Mouse (Mus musculus) left cerebral cortex, postnatal 25 days (tissue): Measurements from ENCODE around the gene Fbxo30. TPM values are rescaled to one million over a fixed set of nuclear protein-coding genes. Genes with fewer than 3 reads are reported as not detected.
"Not testable (repeated sequence)": the region's sequence is repeated elsewhere in the genome, so short reads cannot be mapped to it uniquely, and the experiment has no call there.

ENCODE experiments used
- DNase-seq, 2 experiments: peaks; one replicate each; pipeline ENCODE4 v3.0.0; 2022; ENCODE audit warnings: low spot score in 2 of 2, mixed read lengths in 1 of 2
- intact Hi-C: fragments of 180-260 bp; cut with DNase I; formaldehyde crosslinking; loops from one replicate; pipeline ENCODE4 v1.15.1; 2025
- total RNA-seq, 2 experiments: library from RNA; stranded (reverse); gene quantifications; 2 replicates each; pipeline ENCODE4 v1.2.3; 2021

Gene Fbxo30
- total RNA-seq: 1 to 10 TPM; 8.6 to 9.9 TPM

DNA sequence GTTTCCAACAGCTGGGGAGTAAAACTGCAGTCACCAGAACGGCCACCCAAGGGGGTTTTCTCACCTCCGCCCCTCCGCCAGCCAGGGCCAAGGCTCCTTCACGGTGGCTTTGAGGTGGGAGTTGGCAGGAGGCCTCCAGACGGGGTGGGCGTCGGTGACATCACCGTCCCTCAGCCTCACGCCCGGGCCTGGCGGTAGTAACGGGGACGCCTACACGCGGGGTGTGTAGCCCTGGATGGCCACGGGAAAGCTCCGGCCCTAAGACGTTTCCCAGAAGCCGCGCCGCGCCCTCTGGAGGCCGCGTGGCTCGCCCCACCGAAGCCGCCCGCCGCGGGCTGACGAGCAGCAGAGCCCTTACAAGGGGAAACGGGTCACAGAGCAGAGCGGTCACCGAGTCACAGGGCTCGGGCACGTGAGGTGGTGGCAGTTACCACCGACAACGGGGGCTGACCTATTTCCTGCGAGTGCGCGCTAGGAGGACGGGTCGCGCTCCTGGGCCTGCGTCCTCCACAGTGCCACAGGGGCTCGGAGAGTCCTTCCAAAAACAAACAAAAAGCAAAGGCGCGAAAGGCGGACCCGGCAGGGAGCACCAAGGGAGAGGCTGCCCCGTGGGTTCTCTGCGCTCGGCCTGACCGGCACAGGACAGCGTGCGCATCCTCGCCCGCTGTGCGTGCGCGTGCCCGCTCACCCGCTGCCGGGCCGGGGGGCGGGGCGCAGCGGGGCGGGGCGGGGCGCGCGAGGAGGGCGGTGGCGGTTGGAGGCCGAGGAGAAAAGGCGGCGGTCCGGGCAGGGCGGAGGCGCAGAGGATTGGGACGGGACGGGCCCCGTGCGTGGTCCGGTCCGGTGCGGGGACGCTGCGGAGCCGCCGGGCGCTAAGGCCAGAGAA is at the start of gene Fbxo30:
Fbxo30 (plus strand) TSS at position 753 of the 886 bp plus-strand sequence.
- intact Hi-C loops: loop anchor here (1.0 to 5.0 kb wide), 3 partner anchors 62 to 132 kb away; partner anchors contain the start of genes Epm2a and Shprh
- DNase-seq: peak; percentile 85 to 90

DNA sequence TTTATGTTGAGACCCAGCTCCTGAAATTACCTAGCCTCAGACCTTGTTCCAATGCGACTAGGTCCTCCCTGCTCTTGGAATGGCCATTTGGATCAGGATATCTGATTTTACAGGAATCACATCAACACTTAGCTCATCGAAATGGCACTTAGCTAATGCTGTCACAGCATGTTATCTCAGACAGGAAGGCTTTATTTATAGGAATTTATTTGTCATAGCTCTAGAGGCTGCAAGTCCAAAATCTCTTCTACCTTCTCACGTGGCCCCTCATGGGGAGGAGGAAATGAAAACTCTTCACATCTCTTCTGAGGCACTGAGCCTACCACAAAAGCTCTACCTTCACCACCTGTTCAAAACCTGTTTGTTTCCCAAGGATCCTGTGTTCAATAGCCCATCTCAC is 47.9 kb upstream of the Fbxo30 start:
- DNase-seq: no peak
- intact Hi-C loops: no loop called here

GRCm38 (mm10) chr10:11242988-11243387 is 38.1 kb upstream of the Fbxo30 start:
- DNase-seq, intact Hi-C loops: not testable (repeated sequence)

DNA sequence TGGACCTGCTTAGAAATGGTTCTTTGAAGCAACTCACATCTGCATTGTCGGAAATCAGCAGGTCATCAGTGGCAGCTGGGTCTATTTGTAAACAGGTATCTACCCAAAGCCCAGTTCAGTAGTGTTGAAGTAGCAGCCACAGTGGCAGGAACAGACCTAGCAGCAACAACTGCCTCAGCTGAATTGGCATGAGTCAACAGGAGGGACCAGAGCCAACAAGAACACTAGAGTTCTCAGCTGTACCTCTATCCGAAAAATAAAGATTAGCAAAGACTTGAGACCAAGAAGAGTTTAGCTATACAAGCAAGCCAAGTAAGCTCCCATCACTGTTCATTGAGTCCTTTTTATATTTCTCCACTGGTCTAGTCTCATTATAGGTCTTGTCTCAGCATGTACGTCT is 32.9 kb upstream of the Fbxo30 start:
- DNase-seq: no peak
- intact Hi-C loops: no loop called here

DNA sequence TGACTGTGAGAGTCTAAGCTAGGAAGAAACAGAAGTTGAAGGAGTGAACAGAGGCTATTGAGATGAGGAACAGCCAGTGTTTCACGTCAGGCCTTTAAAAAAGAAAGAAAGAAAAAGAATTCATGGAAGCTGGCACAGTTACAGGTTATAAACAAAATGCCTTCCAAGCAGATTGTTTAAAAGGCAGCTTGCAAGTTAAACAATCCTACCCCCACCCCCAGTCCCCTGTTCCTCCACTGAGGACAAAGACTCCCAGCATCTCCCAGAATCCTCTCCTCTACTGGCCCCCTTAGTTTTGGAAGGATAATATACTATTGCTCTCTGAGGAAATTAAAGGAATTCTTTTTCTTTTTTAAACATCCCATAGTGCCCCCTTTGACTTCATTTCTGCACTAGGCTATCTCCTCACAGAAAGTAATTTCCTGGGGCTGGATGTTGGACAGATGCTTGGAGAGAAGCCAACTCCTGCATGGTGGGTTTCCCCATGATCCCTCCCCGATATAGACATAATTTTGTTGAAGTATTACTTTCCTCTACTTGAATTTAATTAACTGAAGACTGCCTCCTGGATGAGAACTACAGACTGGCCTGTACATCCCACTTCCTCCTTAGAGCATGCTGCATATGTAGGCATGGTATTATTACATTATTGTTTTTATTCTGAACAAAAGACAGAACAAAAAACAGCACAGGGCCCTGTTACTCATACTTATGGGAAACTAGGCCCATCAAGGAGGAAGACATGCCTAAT is 30.7 kb upstream of the Fbxo30 start:
- no peak for DNase-seq
- intact Hi-C loops: no loop called here

DNA sequence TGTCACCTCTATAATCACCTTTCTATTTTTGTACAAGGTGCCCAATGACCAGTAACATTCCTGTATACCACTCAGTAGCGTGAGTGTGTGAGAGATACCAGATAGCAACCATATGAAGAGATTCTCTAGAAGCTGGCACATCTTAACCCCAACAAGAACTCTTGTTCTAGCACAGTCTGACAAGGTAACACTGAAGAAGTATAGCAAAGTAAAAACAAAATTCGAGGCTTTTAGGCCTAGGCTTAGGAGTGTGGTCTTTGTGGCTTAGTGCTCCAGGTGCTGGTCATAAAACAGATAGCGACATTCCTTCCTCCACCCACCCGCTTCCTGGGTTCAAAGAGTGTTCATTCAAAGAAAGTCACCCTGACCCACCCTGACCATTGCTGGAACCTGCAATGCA is 27.5 kb upstream of the Fbxo30 start:
- intact Hi-C loops, DNase-seq: not testable (repeated sequence)

- no peak for DNase-seq
- intact Hi-C loops: no loop called here
Measured at GRCm38 (mm10) chr10:11260119-11260518, 21.0 kb upstream of the Fbxo30 start.

DNA sequence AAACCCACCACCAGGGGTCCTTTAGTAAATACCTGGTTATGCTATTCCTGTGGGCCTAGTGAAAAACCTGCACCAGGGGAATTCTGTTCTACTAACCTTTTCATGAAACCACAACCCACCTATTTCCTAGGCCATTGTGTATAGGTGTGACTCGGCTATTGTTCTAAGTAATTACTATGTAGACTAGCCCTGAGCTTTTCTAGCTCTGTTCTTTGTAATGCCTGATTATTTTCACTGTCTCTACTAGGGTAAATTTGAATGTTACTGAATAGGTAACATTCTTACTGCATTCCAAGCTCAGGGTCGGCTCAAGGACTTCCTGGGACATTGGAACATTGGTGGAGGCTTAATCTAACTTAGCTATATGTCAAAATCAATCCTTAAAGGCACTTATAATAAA is 18.8 kb upstream of the Fbxo30 start:
- intact Hi-C loops, DNase-seq: not testable (repeated sequence)

DNA sequence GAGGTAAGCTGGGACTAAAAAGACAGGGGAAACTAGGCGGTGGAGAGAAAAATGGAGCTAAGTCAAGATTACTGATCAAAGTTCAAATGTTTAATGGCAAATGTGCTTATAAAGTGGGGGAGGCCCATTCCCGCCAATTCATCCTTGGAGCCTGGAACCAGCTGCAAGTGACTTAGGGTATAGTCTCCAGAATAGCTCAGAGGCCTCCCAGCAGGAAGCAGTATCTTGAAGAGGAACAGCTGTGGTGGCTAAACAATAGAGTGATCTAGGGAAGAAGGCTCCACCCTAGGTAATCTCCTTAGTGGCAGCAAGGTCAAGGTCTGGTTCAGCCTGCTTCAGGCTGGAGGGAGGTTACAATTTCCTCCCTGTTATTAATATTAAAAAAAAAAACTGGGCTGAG is 17.3 kb upstream of the Fbxo30 start:
- intact Hi-C loops, DNase-seq: not testable (repeated sequence)

DNA sequence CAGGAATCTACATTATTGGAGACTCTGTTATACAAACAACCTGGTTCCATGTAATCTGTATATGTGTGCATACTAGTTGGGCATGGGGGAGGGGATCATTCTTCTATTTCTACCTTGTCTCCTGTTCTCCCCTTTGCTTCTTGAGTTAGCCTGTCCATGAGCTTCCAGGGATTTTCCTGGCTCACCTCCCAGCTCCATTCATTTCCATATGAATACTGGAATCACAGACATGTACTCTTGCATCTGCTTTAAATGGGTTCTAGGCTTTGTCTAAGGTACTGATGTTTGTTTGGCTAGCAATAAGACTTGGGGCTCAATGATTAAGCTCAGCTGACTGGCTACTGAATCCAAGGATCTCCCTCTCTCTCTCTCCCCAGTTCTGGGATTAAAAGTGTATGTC is 12.0 kb upstream of the Fbxo30 start:
- intact Hi-C loops: no loop called here
- no peak for DNase-seq

DNA sequence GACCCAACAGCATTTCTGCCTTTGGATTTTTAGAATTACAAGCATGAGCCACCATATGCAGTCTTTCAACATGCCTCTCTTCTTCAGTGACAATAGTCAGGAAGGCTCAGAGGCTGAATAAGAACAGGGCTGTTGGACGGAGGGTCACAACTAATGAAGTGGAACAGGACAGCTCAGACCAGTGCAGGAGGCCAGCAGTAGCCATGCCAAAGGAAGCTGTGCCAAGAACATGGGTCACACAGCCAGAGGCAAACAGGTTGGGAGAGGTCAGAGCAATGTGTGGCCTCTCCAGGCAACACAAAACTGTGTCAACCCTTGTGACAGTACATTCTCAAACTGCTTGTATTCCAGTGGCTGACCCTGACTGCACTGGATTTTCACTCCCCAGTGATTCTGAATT is 6.7 kb upstream of the Fbxo30 start:
- DNase-seq: no peak

GRCm38 (mm10) chr10:11280235-11280577 is 924 bp upstream of the Fbxo30 start:
- intact Hi-C loops: loop anchor here (1.0 to 5.0 kb wide), 3 partner anchors 63 to 131 kb away; partner anchors contain the start of genes Epm2a and Shprh
- DNase-seq: no peak

More for the DNA sequence above, 6.7 kb upstream of the Fbxo30 start:
- intact Hi-C loops: loop anchor here (5.0 kb wide), 1 partner anchor 47 kb away; no protein-coding TSS in a partner anchor

DNA sequence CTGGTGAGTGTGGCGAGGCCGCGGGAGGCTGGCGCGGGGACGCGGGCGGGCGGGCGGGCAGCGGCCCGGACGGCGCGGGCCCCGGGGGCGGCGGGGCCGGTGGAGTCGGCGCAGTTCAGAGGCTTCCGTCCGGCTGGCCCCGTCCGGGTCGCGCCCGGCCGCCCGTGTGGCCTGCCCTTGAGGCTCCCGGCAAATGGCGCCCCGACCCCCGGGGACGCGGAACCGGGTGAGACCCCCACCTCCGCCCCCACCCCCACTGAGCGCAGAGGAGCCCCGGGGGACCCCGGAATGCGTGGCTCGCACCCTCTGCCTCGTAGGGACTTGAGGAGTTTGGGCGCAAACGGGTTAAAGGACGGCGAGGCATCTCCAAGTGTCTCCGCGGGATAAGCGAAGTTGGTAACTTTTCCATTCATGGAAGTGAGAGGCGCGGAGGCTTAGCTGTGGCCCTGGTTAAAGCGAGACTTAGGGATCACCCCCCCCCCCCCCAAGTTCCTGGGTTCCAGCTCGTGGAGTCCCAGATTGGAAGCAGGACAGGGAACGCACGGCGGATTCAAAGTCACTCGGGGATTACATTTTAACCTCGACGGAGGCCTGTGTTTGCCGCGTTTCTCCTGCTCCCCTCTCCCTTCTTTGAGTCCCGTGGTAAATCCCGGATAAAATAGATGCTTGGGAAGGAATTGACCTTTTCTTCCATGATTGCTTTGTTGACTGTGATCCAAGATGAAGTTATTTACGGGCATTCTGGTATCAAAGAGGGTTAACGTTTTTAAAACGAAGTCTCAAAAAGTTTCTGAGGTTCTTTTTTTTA is 572 bp downstream of the Fbxo30 start:
- DNase-seq: peak; percentile 18 to 26
- intact Hi-C loops: loop anchor here (2.0 to 5.0 kb wide), 2 partner anchors 69 to 133 kb away; partner anchors contain the start of gene Shprh

- intact Hi-C loops: loop anchor here (5.0 kb wide), 1 partner anchor 70 kb away; no protein-coding TSS in a partner anchor
Measured at GRCm38 (mm10) chr10:11282306-11282631, 1.1 kb downstream of the Fbxo30 start.

GRCm38 (mm10) chr10:11298418-11298817 is 17.3 kb downstream of the Fbxo30 start:
- intact Hi-C loops: no loop called here
- DNase-seq: no peak

More at GRCm38 (mm10) chr10:11282306-11282631, 1.1 kb downstream of the Fbxo30 start:
- DNase-seq: no peak

DNA sequence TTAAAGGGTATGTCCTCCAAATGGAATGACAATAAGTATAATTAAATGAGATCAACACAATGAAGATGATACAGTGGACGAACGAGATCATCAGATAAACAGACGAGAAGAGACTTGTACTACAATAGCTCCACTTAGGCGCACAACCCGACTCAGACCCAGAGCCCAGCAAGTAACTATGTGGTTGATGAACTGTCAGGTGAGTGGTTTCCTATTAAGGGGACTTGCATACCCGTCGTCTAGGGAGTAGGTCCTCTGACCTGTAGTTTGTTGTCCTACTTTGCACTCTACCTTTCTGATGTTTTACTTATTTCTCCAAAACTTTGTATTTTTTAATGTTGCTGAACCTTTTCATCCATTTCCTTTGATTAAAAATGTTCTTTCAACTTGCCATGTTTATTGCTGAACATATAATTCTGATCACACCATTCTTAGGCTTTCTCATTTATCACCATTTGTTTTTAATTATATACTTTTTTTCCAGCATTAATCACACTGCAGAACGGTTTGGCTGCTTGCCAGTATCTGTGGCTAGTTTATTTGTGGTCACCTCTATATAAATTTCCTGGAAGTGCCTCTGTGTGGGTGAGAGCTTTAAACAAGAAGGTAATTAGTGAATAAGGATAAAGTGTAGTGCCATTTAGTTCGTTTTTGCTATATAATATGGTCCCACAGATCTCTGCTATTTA is 24.4 kb downstream of the Fbxo30 start:
- intact Hi-C loops: no loop called here
- no peak for DNase-seq

- intact Hi-C loops: no loop called here
- DNase-seq: no peak
Measured at GRCm38 (mm10) chr10:11306054-11306367, 24.9 kb downstream of the Fbxo30 start.

GRCm38 (mm10) chr10:11309866-11310265 is 28.7 kb downstream of the Fbxo30 start:
- DNase-seq: no peak
- intact Hi-C loops: no loop called here

DNA sequence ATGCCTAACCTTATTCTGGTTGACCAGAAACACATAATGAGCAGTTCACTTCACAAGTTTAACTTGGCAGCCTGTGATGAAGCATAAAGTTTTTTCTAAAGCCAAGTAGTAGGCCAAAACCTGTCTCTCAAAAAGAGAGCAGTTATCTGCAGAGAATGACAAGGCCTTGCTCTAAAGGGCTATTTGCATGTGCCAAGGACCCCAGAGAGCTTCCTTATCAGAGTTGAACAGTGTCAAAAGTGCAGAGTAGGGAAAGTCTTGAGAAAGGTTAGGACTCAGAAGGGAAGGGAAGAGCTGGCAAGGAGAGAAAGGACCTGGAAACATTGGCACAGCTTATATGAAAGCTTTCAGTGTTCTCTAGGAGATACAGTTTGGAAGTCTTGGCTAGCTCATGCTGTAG is 29.4 kb downstream of the Fbxo30 start:
- DNase-seq: no peak
- intact Hi-C loops: no loop called here
